Mouse (Mus musculus) embryonic facial prominence, embryonic 14.5 days (tissue): ENCODE measurements around the gene Usp44. TPM values are rescaled to one million over a fixed set of nuclear protein-coding genes. Genes with fewer than 3 reads are reported as not detected.

Experiments
- ATAC-seq: fragments of 200-750 bp; cut with Nextera tagmentation; 2 replicates; pipeline ENCODE4 v1.8.0; 2017; ENCODE audit warnings: low read depth, moderate number of reproducible peaks, moderate TSS enrichment
- DNase-seq: peaks from one replicate; pipeline ENCODE4 v3.0.0-alpha.2; 2015; ENCODE audit warnings: low spot score
- H3K27ac ChIP-seq: fragments of 300-500 bp; sonication (generic); replicated peaks from 2 replicates; pipeline ENCODE4 v1.5.1; 2014; ENCODE audit warnings: low read depth, mild to moderate bottlenecking, low read length, moderate library complexity
- H3K27me3 ChIP-seq: fragments of 300-500 bp; sonication (generic); replicated peaks from 2 replicates; pipeline ENCODE4 v1.6.1; 2014; ENCODE audit warnings: low read length; ENCODE audit not compliant: control insufficient read depth, insufficient read depth
- H3K36me3 ChIP-seq: fragments of 300-500 bp; sonication (generic); 2 replicates; pipeline ENCODE4 v1.6.1; 2014; ENCODE audit warnings: low read length, mixed read lengths; ENCODE audit not compliant: control insufficient read depth, insufficient read depth
- H3K4me1 ChIP-seq: fragments of 300-500 bp; sonication (generic); 2 replicates; pipeline ENCODE4 v1.6.1; 2014; ENCODE audit warnings: antibody characterized with exemption, low read length; ENCODE audit not compliant: control insufficient read depth, insufficient read depth
- H3K4me2 ChIP-seq: fragments of 300-500 bp; sonication (generic); 2 replicates; pipeline ENCODE4 v1.6.1; 2014; ENCODE audit warnings: low read depth, mild to moderate bottlenecking, low read length, moderate library complexity, mixed read lengths
- H3K4me3 ChIP-seq: fragments of 300-500 bp; sonication (generic); 2 replicates; pipeline ENCODE4 v1.5.1; 2014; ENCODE audit warnings: low read depth, mild to moderate bottlenecking, low read length
- H3K9ac ChIP-seq: fragments of 300-500 bp; sonication (generic); 2 replicates; pipeline ENCODE4 v1.6.1; 2014; ENCODE audit warnings: low read depth, mild to moderate bottlenecking, low read length, moderate library complexity, mixed read lengths
- H3K9me3 ChIP-seq: fragments of 300-500 bp; sonication (generic); 2 replicates; pipeline ENCODE4 v1.6.1; 2016; ENCODE audit warnings: low read length; ENCODE audit not compliant: control insufficient read depth
- WGBS: fragments of 180-500 bp; shearing (Covaris S2); extraction: QIAGEN DNeasy Blood & Tissue Kit; methylation state at CpG from one replicate; pipeline ENCODE4 v1.1.7; 2014; 5-methylcytosine and 5-hydroxymethylcytosine counted together
- polyA plus RNA-seq: library from polyadenylated mRNA; unstranded; fragments of >200 nt; fragmentation: Nextera tagmentation; extraction: Ambion mirVana; gene quantifications from 2 replicates; pipeline ENCODE4 v1.2.1, GENCODE M21; 2014

The Usp44 gene
- polyA plus RNA-seq, 1 experiment from 2014 or later: 0.63 TPM

GRCm38 (mm10) chr10:93890565-93890964, 59.2 kb downstream of the Usp44 start:
- DNase-seq (no peak), ATAC-seq (no peak)
- Histone ChIP-seq H3K9me3 (no peaks in the 10 kb centered on the region), H3K9ac (peak overlapping the region; percentile 65; the same call in 1 of the 2 replicates), H3K4me3 (peak overlapping the region; percentile 93; the same call in 1 of the 2 replicates), H3K36me3 (peaks cover 14% of the 10 kb centered on the region), H3K4me2 (peak overlapping the region; percentile 90), H3K27ac (no peak overlapping the region), H3K4me1 (peaks cover 9% of the 10 kb centered on the region), H3K27me3 (no peaks in the 10 kb centered on the region)
- WGBS: 70% methylated on average over 4 of the region's 4 CpGs

GRCm38 (mm10) chr10:93891031-93891430, 59.7 kb downstream of the Usp44 start:
- Histone ChIP-seq H3K36me3 (peaks cover 9% of the 10 kb centered on the region), H3K27ac (no peak overlapping the region), H3K9me3 (no peaks in the 10 kb centered on the region), H3K9ac (no peak overlapping the region), H3K4me2 (no peak overlapping the region), H3K4me3 (no peak overlapping the region), H3K27me3 (no peaks in the 10 kb centered on the region), H3K4me1 (peaks cover 9% of the 10 kb centered on the region)
- WGBS: 96% methylated on average over 1 of the region's 1 CpGs
- DNase-seq (no peak), ATAC-seq (no peak)

GRCm38 (mm10) chr10:93892551-93892950, 61.2 kb downstream of the Usp44 start:
- WGBS: 88% methylated on average over 4 of the region's 4 CpGs

GRCm38 (mm10) chr10:93897043-93897646, 65.8 kb downstream of the Usp44 start, which contains the start of gene Metap2:
Gene Metap2 (minus strand): TSS chr10:93897093.
- H3K27ac ChIP-seq: no peak within 1 kb of the TSS
- ATAC-seq: no peak
- H3K36me3 ChIP-seq: no peaks in the 10 kb centered on the region
- H3K9ac ChIP-seq: no peak within 1 kb of the TSS
- WGBS: 71% methylated on average over 7 of the region's 7 CpGs
- H3K9me3 ChIP-seq: no peaks in the 10 kb centered on the region
- H3K27me3 ChIP-seq: no peaks in the 10 kb centered on the region
- no peak for DNase-seq
- no peak within 1 kb of the TSS for H3K4me3 ChIP-seq
- no peaks in the 10 kb centered on the region for H3K4me1 ChIP-seq
- H3K4me2 ChIP-seq: no peak within 1 kb of the TSS

More at GRCm38 (mm10) chr10:93892551-93892950, 61.2 kb downstream of the Usp44 start:
- Histone ChIP-seq H3K36me3 (no peaks in the 10 kb centered on the region), H3K27me3 (no peaks in the 10 kb centered on the region), H3K9me3 (no peaks in the 10 kb centered on the region), H3K4me3 (no peak overlapping the region), H3K9ac (no peak overlapping the region), H3K27ac (no peak overlapping the region), H3K4me2 (no peak overlapping the region), H3K4me1 (peaks cover 9% of the 10 kb centered on the region)
- no peak for DNase-seq
- no peak for ATAC-seq

GRCm38 (mm10) chr10:93899303-93899702, 67.9 kb downstream of the Usp44 start:
- Histone ChIP-seq H3K9me3 (no peaks in the 10 kb centered on the region), H3K36me3 (no peaks in the 10 kb centered on the region), H3K4me1 (no peaks in the 10 kb centered on the region), H3K9ac (no peak overlapping the region), H3K27ac (no peak overlapping the region), H3K27me3 (no peaks in the 10 kb centered on the region), H3K4me3 (no peak overlapping the region), H3K4me2 (no peak overlapping the region)
- 63% methylated on average over 2 of the region's 2 CpGs for WGBS
- DNase-seq (no peak), ATAC-seq (no peak)

GRCm38 (mm10) chr10:93899907-93900306, 68.6 kb downstream of the Usp44 start:
- Histone ChIP-seq H3K4me2 (no peak overlapping the region), H3K4me1 (no peaks in the 10 kb centered on the region), H3K4me3 (no peak overlapping the region), H3K36me3 (no peaks in the 10 kb centered on the region), H3K9me3 (no peaks in the 10 kb centered on the region), H3K27me3 (no peaks in the 10 kb centered on the region), H3K9ac (no peak overlapping the region), H3K27ac (no peak overlapping the region)
- no peak for DNase-seq
- 86% methylated on average over 11 of the region's 11 CpGs for WGBS
- ATAC-seq: no peak

- Histone ChIP-seq H3K9ac (no peak overlapping the region), H3K9me3 (no peaks in the 10 kb centered on the region), H3K27me3 (no peaks in the 10 kb centered on the region), H3K4me3 (no peak overlapping the region), H3K4me2 (no peak overlapping the region; the same call in 1 of the 2 replicates), H3K36me3 (no peaks in the 10 kb centered on the region), H3K27ac (no peak overlapping the region), H3K4me1 (no peaks in the 10 kb centered on the region)
- WGBS: 22% methylated on average over 10 of the region's 10 CpGs
- no peak for DNase-seq
- ATAC-seq: no peak
Measured at GRCm38 (mm10) chr10:93907376-93907775, 76.0 kb downstream of the Usp44 start.
